In genomic region chr12:110875351-110875750, GRCm38 (mm10) we compare ENCODE assay signal across 25 mouse cellular contexts. TPM values are rescaled to one million over a fixed set of nuclear protein-coding genes. Genes with fewer than 3 reads are reported as not detected.
"Had no signal": no experiment of that assay in that cellular context is flagged by ENCODE, and none has a peak within 500 bp of the region (broad histone marks: within the 10 kb centered on the region; RNA-seq: fewer than 3 reads in every experiment).

No protein-coding gene starts in this region.

- H3K9ac ChIP-seq: embryonic facial prominence, embryonic 12.5 days; embryonic facial prominence, embryonic 13.5 days; embryonic facial prominence, embryonic 15.5 days; forebrain, embryonic 12.5 days; forebrain, embryonic 13.5 days; forebrain, embryonic 15.5 days; forebrain, postnatal 0 days had no signal

- H3K4me1 ChIP-seq: embryonic facial prominence, embryonic 10.5 days; embryonic facial prominence, embryonic 12.5 days; embryonic facial prominence, embryonic 13.5 days; embryonic facial prominence, embryonic 15.5 days; forebrain, embryonic 12.5 days; forebrain, embryonic 13.5 days; forebrain, embryonic 15.5 days; heart, embryonic 10.5 days had no signal

- H3K27me3 ChIP-seq: embryonic facial prominence, embryonic 12.5 days; embryonic facial prominence, embryonic 13.5 days; embryonic facial prominence, embryonic 15.5 days; forebrain, embryonic 12.5 days; forebrain, embryonic 13.5 days; forebrain, embryonic 15.5 days had no signal

- H3K27ac ChIP-seq: embryonic facial prominence, embryonic 10.5 days; embryonic facial prominence, embryonic 12.5 days; embryonic facial prominence, embryonic 13.5 days; embryonic facial prominence, embryonic 15.5 days; forebrain, embryonic 10.5 days; forebrain, embryonic 12.5 days; forebrain, embryonic 13.5 days; forebrain, embryonic 15.5 days; gastrocnemius, adult 2 months; heart, adult 2 months; heart, embryonic 10.5 days had no signal

- DNase-seq: cerebellum, adult 9-11 months; cerebellum, postnatal 10 days; cerebellum, postnatal 25 days; cerebellum, postnatal 36 days; embryo, embryonic 11 days; forebrain, postnatal 0 days; gastrocnemius, adult 2 months; gastrocnemius, postnatal 10 days; gastrocnemius, postnatal 14 days; gastrocnemius, postnatal 25 days; gastrocnemius, postnatal 36 days; heart, adult 11 months; heart, adult 18-20 months; heart, adult 2 months had no signal

- H3K4me3 ChIP-seq: embryonic facial prominence, embryonic 10.5 days; embryonic facial prominence, embryonic 12.5 days; embryonic facial prominence, embryonic 13.5 days; embryonic facial prominence, embryonic 15.5 days; erythroblast, embryonic 14.5 days; forebrain, embryonic 10.5 days; forebrain, embryonic 12.5 days; forebrain, embryonic 13.5 days; forebrain, embryonic 15.5 days; gastrocnemius, adult 2 months; heart, adult 2 months; heart, embryonic 10.5 days had no signal

RNA-seq across cellular contexts. Expression of gene Mok, which starts 34.6 kb away (rescaled TPM):
- total RNA-seq: common myeloid progenitor, adult 5-6 weeks; gastrocnemius, postnatal 25 days had no signal
- polyA plus RNA-seq: erythroblast, embryonic 14.5 days had no signal
